Mouse (Mus musculus) CH12.LX (cell line): ENCODE results near the gene Olfr876.

Experiments
- BHLHE40 ChIP-seq: IDR thresholded peaks from 2 replicates; pipeline ENCODE4 v1.6.1; 2011; ENCODE audit warnings: mild to moderate bottlenecking, low read depth, low read length, improper control_type of control experiment
- CHD2 ChIP-seq: IDR thresholded peaks from 2 replicates; pipeline ENCODE4 v1.6.1; 2011; ENCODE audit warnings: low read length, improper control_type of control experiment
- CTCF ChIP-seq, 2 experiments: IDR thresholded peaks in 1 of 2; conservative IDR thresholded peaks in 1 of 2; 2 replicates each; pipeline ENCODE4 v1.5.1; 2011 to 2012; ENCODE audit warnings: low read depth in 2 of 2, low read length in 2 of 2, improper control_type of control experiment in 1 of 2, inconsistent platforms in 1 of 2, mild to moderate bottlenecking in 1 of 2, moderate library complexity in 1 of 2
- EP300 ChIP-seq: IDR thresholded peaks from 2 replicates; pipeline ENCODE4 v1.6.1; 2011; ENCODE audit warnings: low read length, improper control_type of control experiment
- HCFC1 ChIP-seq: IDR thresholded peaks from 2 replicates; pipeline ENCODE4 v1.6.1; 2012; ENCODE audit warnings: low read depth, mild to moderate bottlenecking, inconsistent platforms, low read length, improper control_type of control experiment
- POLR2A ChIP-seq: IDR thresholded peaks from 2 replicates; pipeline ENCODE4 v1.6.1; 2011; ENCODE audit warnings: low read depth, mild to moderate bottlenecking, improper control_type of control experiment, low read length

GRCm38 (mm10) chr9:37853969-37854368 lies 51.1 kb downstream of the Olfr876 start, which contains the start of gene Olfr877:
- TF ChIP-seq CHD2 (no peak), BHLHE40 (no peak), POLR2A (no peak), HCFC1 (no peak), CTCF (conservative IDR thresholded peaks at IDR 0.05 in 1 of 2, IDR thresholded peaks at IDR 0.05 in 1 of 2; ENCODE audit: low read depth in 2 of 2, low read length in 2 of 2) (no peak), EP300 (no peak)
